Mouse (Mus musculus) ES-Bruce4 (cell line): ENCODE measurements around the gene Trak2.

Experiments
- CTCF ChIP-seq: IDR thresholded peaks from one replicate; pipeline ENCODE4 v1.8.1; 2011; ENCODE audit warnings: low read depth, low read length
- EP300 ChIP-seq: IDR thresholded peaks from 2 replicates; pipeline ENCODE4 v1.6.1; 2011; ENCODE audit warnings: low read depth, low read length; ENCODE audit not compliant: insufficient read depth
- POLR2A ChIP-seq: IDR thresholded peaks from one replicate; pipeline ENCODE4 v1.8.1; 2011; ENCODE audit warnings: low read length; ENCODE audit not compliant: insufficient read depth

- TF ChIP-seq CTCF (no peak), POLR2A (no peak), EP300 (no peak)
Measured at GRCm38 (mm10) chr1:58954578-58955410, 18.4 kb downstream of the Trak2 start.
